Mouse (Mus musculus) bone marrow macrophage, adult 2 months (primary cell): Measurements from ENCODE around the gene Rnasel. TPM values are rescaled to one million over a fixed set of nuclear protein-coding genes. Genes with fewer than 3 reads are reported as not detected.

Experiments used
- H3K27ac ChIP-seq: 2 replicates; pipeline ENCODE4 v1.5.1; 2012; ENCODE audit warnings: low read depth, low read length; ENCODE audit not compliant: insufficient read depth
- H3K4me1 ChIP-seq: 2 replicates; pipeline ENCODE4 v1.6.1; 2012; ENCODE audit warnings: low read length; ENCODE audit not compliant: control insufficient read depth, insufficient read depth
- H3K4me3 ChIP-seq: 2 replicates; pipeline ENCODE4 v1.5.1; 2012; ENCODE audit warnings: mild to moderate bottlenecking, low read length, moderate library complexity; ENCODE audit not compliant: insufficient read depth
- CTCF ChIP-seq: IDR thresholded peaks from 2 replicates; pipeline ENCODE4 v1.5.1; 2012; ENCODE audit warnings: low read depth, mild to moderate bottlenecking, low read length, moderate library complexity
- POLR2A ChIP-seq: IDR thresholded peaks from 2 replicates; pipeline ENCODE4 v1.6.1; 2012; ENCODE audit warnings: mild to moderate bottlenecking, low read depth, low read length, borderline replicate concordance
- polyA plus RNA-seq: library from polyadenylated mRNA; stranded (reverse); fragments of >200 nt; gene quantifications from 2 replicates; pipeline ENCODE4 v1.2.4, GENCODE M21; 2012; ENCODE audit not compliant: missing spikeins, insufficient read depth, insufficient read length

The Rnasel gene
- polyA plus RNA-seq, 1 experiment = 119 TPM

GRCm38 (mm10) chr1:153734866-153735265, 14.4 kb upstream of the Rnasel start:
- Histone ChIP-seq H3K4me3 (no peak overlapping the region), H3K4me1 (no peaks in the 10 kb centered on the region), H3K27ac (no peak overlapping the region)
- TF ChIP-seq POLR2A (no peak), CTCF (no peak)

DNA sequence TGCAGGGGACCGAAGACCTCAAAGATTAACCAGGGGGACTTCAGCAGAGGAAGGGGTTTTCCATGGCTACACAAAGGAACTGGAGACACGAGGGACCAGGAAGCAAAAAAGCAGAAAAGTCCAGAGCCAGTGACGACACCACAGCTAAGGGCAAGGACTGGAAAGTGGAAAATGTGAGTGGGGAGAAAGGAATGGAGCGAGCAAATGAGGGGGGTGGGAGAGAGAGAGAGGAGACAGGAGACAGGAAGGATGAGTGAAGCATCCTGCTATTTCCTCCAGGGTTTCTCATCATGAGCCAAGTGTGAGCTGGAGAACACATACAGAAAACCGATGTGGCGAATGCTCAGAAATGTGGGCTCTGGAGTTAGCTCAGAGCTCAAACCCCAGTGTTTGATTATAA, 13.1 kb upstream of the Rnasel start:
- no peaks in the 10 kb centered on the region for H3K4me1 ChIP-seq
- no peak overlapping the region for H3K27ac ChIP-seq
- TF ChIP-seq CTCF (no peak), POLR2A (no peak)
- H3K4me3 ChIP-seq = no peak overlapping the region

DNA sequence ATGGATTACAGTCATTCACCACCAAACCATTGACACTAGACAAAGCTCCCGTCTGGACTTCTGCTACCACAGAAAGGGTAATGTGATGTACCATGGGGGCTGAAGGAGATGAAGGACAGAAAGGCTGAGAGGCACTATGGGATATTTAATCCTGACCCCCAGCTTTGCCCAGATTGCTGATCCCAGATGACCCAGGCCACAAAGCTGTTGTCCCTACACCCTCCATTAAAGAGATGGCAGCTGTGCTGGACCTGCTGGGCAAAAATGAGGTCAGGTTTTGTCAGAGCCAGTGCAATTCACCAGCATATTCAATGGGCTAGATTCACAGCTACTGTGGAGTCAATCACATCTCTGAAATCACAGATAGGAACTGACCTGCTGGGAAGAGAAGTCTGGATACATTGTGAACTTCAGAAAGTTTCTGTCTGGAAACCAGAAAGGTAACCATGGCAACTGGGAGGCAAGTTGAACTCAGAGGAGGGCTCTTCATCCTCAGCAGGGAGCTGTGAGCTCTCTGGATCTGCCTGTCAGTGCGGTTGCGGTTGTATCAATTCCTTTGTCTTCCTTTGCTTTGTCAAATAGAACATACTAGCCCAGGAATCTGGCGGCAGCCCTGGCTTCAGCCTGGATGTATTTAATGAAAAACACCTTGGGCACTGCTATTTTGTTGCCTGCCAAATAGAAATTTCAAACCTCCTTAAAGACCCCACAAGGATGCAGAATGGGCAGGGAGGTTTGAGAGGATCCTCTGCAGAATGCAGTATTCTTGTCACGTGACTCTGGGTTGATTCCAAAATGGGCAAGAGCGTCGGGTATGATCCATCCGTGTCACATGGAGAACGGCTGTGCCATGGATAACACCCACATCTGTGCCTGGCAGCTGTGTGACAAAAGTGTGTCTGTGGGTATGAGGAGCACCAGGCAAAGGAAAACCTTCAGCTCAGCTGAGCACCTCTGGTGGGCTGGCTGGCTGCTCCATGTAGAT, 11.8 kb upstream of the Rnasel start:
- no peak for TF ChIP-seq CTCF
- no peak for TF ChIP-seq POLR2A
- H3K4me3 ChIP-seq = no peak overlapping the region
- H3K4me1 ChIP-seq = no peaks in the 10 kb centered on the region
- H3K27ac ChIP-seq = no peak overlapping the region

DNA sequence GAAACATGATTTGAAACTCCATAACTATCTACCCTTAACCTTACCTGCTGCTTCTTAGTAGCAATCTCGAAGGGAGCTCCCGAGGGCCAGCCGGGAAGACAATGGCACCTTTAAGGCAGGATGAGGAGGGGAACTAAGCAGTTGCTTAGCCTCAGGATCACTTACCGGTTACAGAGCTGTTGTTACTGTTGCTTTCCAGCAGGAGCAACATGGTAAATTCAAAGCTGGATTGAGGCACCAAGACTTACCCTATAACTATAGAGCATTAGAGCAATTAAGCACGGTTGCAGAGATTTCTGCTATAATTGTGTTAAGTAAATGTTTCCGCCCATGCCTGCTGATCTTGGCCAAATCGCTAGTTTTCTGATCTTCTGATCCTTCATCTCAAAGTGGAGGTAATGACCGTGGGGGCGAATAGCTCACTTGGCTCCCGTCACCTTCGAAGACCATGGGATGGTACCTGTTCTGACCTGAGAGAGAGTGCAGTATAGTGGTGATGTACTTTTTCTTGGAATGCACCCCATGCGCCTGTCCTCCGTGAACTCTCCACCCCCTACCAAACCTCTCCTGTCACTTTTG, 9.7 kb upstream of the Rnasel start:
- Histone ChIP-seq H3K4me1 (no peaks in the 10 kb centered on the region), H3K27ac (no peak overlapping the region), H3K4me3 (no peak overlapping the region)
- no peak for TF ChIP-seq POLR2A
- no peak for TF ChIP-seq CTCF

DNA sequence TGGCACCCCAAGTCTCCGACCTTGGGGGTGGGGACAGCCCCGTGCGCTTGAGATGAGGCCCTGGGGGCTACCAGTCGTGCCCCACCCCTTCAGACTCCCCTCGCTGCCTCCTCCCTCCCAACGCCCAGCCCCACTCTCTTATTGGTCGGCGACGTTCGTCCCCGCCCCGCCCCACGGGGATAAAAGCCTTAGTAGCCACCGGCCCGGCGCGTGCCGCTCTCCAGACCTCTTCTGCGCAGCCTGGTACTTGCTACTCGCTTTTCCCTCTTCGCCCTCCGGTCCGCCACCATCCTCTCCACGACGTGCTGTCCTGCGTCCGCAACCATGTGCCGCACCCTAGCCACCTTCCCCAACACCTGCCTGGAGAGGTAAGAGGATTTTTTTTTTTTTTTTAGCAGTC, 9.1 kb upstream of the Rnasel start, which contains the start of gene Rgs16:
Gene Rgs16, plus strand, starts transcription at position 205 of the 400 bp plus-strand sequence.
- Histone ChIP-seq H3K27ac (no peak within 1 kb of the TSS), H3K4me3 (peak within 1 kb of the TSS; percentile 30; the same call in 1 of the 2 replicates), H3K4me1 (no peaks in the 10 kb centered on the region)
- TF ChIP-seq CTCF = no peak
- TF ChIP-seq POLR2A = no peak

GRCm38 (mm10) chr1:153740775-153741400, 8.3 kb upstream of the Rnasel start:
- TF ChIP-seq POLR2A (no peak), CTCF (no peak)
- Histone ChIP-seq H3K4me1 (no peaks in the 10 kb centered on the region), H3K27ac (no peak overlapping the region), H3K4me3 (no peak overlapping the region)

DNA sequence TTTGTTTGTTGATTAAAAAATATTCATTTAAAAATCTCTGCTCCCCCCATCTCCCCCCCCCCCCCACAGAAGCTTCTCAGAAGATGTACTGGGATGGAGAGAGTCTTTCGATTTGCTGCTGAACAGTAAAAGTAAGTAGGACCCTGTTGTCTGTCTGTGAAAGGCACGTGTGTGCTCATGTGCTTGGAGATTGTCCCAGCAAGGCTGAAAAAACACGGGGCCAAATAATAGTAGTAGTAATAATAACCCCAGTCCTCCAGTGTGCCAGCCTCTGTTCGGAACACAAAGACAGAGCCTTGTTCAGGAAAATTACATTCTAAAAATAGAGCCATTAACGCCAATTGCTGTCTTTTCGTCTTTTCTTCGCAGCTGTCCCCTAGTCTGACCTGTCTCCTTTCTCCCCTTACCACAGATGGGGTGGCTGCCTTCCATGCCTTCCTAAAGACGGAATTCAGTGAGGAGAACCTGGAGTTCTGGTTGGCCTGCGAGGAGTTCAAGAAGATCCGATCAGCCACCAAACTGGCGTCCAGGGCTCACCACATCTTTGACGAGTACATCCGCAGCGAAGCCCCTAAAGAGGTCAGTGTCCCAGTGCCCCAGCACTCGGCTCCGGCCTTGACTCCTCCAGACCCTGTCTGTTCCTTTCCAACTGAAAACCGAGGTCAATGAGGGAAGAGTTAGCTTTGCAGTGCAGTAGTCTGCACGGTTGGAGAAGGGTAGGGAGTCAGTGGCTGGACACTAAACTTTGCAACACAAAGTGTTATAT, 7.5 kb upstream of the Rnasel start:
- TF ChIP-seq POLR2A (no peak), CTCF (no peak)
- no peak overlapping the region for H3K4me3 ChIP-seq
- H3K27ac ChIP-seq = no peak overlapping the region

DNA sequence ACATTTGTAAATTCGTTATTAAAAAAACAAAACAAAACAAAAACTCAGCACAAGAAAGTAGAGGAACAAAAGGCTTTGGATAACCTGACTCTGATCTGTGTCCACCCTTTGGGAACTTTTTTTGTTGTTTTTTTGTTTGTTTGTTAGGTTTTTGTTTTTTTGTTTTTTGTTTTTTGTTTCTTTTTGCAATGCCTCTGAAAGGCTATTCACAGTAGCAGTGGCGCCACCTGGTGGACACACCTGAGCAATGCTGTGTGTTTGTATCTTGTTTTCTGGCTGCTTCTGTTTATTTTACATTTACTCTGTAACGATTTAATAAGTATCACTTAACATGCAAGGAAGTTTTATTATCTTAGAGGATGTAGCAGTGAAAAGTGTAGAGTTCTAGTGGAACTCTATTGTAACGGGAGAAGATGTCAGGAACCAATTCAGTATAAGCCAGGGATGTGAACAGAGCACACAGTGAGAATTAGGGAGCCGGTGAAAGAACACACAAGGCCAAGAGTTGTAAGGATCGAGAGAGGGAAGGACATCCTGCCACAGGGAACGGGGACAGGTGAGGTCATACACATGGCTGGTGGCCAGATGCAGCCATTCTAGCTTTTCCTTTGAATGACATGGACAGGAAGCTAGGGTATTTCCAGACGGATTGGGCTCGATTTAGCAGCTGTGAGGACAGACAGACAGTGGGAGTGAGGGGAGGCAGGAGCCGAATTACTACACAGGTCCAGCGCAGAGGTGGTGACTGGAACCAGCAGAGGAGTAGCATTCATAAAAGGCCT, 6.7 kb upstream of the Rnasel start:
- no peak for TF ChIP-seq POLR2A
- TF ChIP-seq CTCF = no peak
- Histone ChIP-seq H3K4me3 (no peak overlapping the region), H3K27ac (no peak overlapping the region), H3K4me1 (no peaks in the 10 kb centered on the region)

More for the DNA sequence above, 7.5 kb upstream of the Rnasel start:
- no peaks in the 10 kb centered on the region for H3K4me1 ChIP-seq
